Mouse (Mus musculus): Measurements from ENCODE around the gene Shank1.

Gene Shank1

GRCm38 (mm10) chr7:44341714-44342113 is 31.7 kb downstream of the Shank1 start:
- DNase-seq: no peak

GRCm38 (mm10) chr7:44343459-44344015 is 33.5 kb downstream of the Shank1 start:
- no peak for DNase-seq

- DNase-seq: no peak
Measured at GRCm38 (mm10) chr7:44344622-44345021, 34.6 kb downstream of the Shank1 start.

GRCm38 (mm10) chr7:44349043-44349442 is 39.0 kb downstream of the Shank1 start:
- no peak for DNase-seq

- DNase-seq: peak; percentile 94
Measured at GRCm38 (mm10) chr7:44350957-44351711, 41.1 kb downstream of the Shank1 start.

GRCm38 (mm10) chr7:44351881-44352749 is 42.1 kb downstream of the Shank1 start:
- peak; percentile 46 for DNase-seq

GRCm38 (mm10) chr7:44352750-44353600 is 42.9 kb downstream of the Shank1 start:
- peak; percentile 46 for DNase-seq

- DNase-seq: no peak
Measured at GRCm38 (mm10) chr7:44353601-44354340, 43.7 kb downstream of the Shank1 start.

- no peak for DNase-seq
Measured at GRCm38 (mm10) chr7:44355411-44355810, 45.4 kb downstream of the Shank1 start.

GRCm38 (mm10) chr7:44356590-44357481 is 46.8 kb downstream of the Shank1 start:
- peak; percentile 51 for DNase-seq

- peak; percentile 50 for DNase-seq
Measured at GRCm38 (mm10) chr7:44357531-44357930, 47.5 kb downstream of the Shank1 start.

GRCm38 (mm10) chr7:44358012-44358411 is 48.0 kb downstream of the Shank1 start:
- DNase-seq: peak; percentile 57

GRCm38 (mm10) chr7:44358886-44359654 is 49.0 kb downstream of the Shank1 start:
- DNase-seq: peak; percentile 67

- DNase-seq: peak; percentile 97
Measured at GRCm38 (mm10) chr7:44359908-44360672, 50.0 kb downstream of the Shank1 start.

GRCm38 (mm10) chr7:44360792-44361301 is 50.8 kb downstream of the Shank1 start:
- DNase-seq: peak; percentile 82

- DNase-seq: peak; percentile 55
Measured at GRCm38 (mm10) chr7:44372678-44373077, 62.6 kb downstream of the Shank1 start.

GRCm38 (mm10) chr7:44373460-44373859 is 63.4 kb downstream of the Shank1 start:
- no peak for DNase-seq

- peak; percentile 97 for DNase-seq
Measured at GRCm38 (mm10) chr7:44373889-44374652, 64.0 kb downstream of the Shank1 start.
